Mouse (Mus musculus) limb, embryonic 13.5 days (tissue): Measurements from ENCODE around the gene Usp3. TPM values are rescaled to one million over a fixed set of nuclear protein-coding genes. Genes with fewer than 3 reads are reported as not detected.

Experiments used
- ATAC-seq: fragments of 200-750 bp; cut with Nextera tagmentation; 2 replicates; pipeline ENCODE4 v1.8.0; 2017; ENCODE audit warnings: low read depth, moderate number of reproducible peaks, moderate TSS enrichment; ENCODE audit not compliant: low FRiP score
- H3K27ac ChIP-seq: fragments of 300-500 bp; sonication (generic); 2 replicates; pipeline ENCODE4 v1.5.1; 2015; ENCODE audit warnings: inconsistent platforms, mild to moderate bottlenecking, moderate library complexity
- H3K27me3 ChIP-seq: fragments of 300-500 bp; sonication (generic); 2 replicates; pipeline ENCODE4 v1.6.1; 2015; ENCODE audit warnings: mild to moderate bottlenecking, inconsistent platforms
- H3K36me3 ChIP-seq: fragments of 300-500 bp; sonication (generic); 2 replicates; pipeline ENCODE4 v1.6.1; 2015; ENCODE audit warnings: inconsistent platforms, mild to moderate bottlenecking, moderate library complexity
- H3K4me1 ChIP-seq: fragments of 300-500 bp; sonication (generic); 2 replicates; pipeline ENCODE4 v1.6.1; 2015; ENCODE audit warnings: inconsistent platforms
- H3K4me2 ChIP-seq: fragments of 300-500 bp; sonication (generic); replicated peaks from 2 replicates; pipeline ENCODE4 v1.6.1; 2015; ENCODE audit warnings: inconsistent platforms, mild to moderate bottlenecking, moderate library complexity
- H3K4me3 ChIP-seq: fragments of 300-500 bp; sonication (generic); 2 replicates; pipeline ENCODE4 v1.5.1; 2015; ENCODE audit warnings: moderate library complexity, mild to moderate bottlenecking, inconsistent platforms
- H3K9ac ChIP-seq: fragments of 300-500 bp; sonication (generic); 2 replicates; pipeline ENCODE4 v1.6.1; 2015; ENCODE audit warnings: mild to moderate bottlenecking, inconsistent platforms
- H3K9me3 ChIP-seq: fragments of 300-500 bp; sonication (generic); 2 replicates; pipeline ENCODE4 v1.6.1; 2016; ENCODE audit warnings: inconsistent platforms
- WGBS: fragments of 180-500 bp; shearing (Covaris S2); methylation state at CpG from one replicate; pipeline ENCODE4 v1.1.7; 2015; 5-methylcytosine and 5-hydroxymethylcytosine counted together
- polyA plus RNA-seq: library from polyadenylated mRNA; unstranded; fragments of >200 nt; fragmentation: Nextera tagmentation; extraction: Ambion mirVana; gene quantifications from 2 replicates; pipeline ENCODE4 v1.2.1, GENCODE M21; 2015

The Usp3 gene
- polyA plus RNA-seq, 1 experiment from 2014 or later = 81.8 TPM

GRCm38 (mm10) chr9:66560295-66560694, 32.6 kb downstream of the Usp3 start:
- 23% methylated on average over 2 of the region's 2 CpGs for WGBS
- H3K4me1 ChIP-seq = peaks cover 14% of the 10 kb centered on the region; the same call in 1 of the 2 replicates
- H3K9me3 ChIP-seq = no peaks in the 10 kb centered on the region
- no peak overlapping the region for H3K9ac ChIP-seq
- H3K27me3 ChIP-seq = no peaks in the 10 kb centered on the region
- H3K36me3 ChIP-seq = peaks cover 6% of the 10 kb centered on the region
- ATAC-seq = no peak
- H3K4me3 ChIP-seq = no peak overlapping the region
- H3K4me2 ChIP-seq = no peak overlapping the region
- H3K27ac ChIP-seq = no peak overlapping the region

- H3K27me3 ChIP-seq = no peaks in the 10 kb centered on the region
- no peak overlapping the region for H3K27ac ChIP-seq
- WGBS = 98% methylated on average over 4 of the region's 4 CpGs
- H3K9ac ChIP-seq = no peak overlapping the region
- peaks cover 14% of the 10 kb centered on the region; the same call in 1 of the 2 replicates for H3K4me1 ChIP-seq
- no peak overlapping the region for H3K4me3 ChIP-seq
- no peaks in the 10 kb centered on the region for H3K9me3 ChIP-seq
- H3K4me2 ChIP-seq = no peak overlapping the region
- H3K36me3 ChIP-seq = peaks cover 16% of the 10 kb centered on the region
- no peak for ATAC-seq
Measured at GRCm38 (mm10) chr9:66558971-66559370, 34.0 kb downstream of the Usp3 start.

GRCm38 (mm10) chr9:66542785-66543184, 50.2 kb downstream of the Usp3 start:
- 83% methylated on average over 4 of the region's 4 CpGs for WGBS
- Histone ChIP-seq H3K4me2 (no peak overlapping the region), H3K27ac (no peak overlapping the region), H3K9ac (no peak overlapping the region), H3K9me3 (no peaks in the 10 kb centered on the region), H3K27me3 (no peaks in the 10 kb centered on the region), H3K4me1 (no peaks in the 10 kb centered on the region), H3K36me3 (peaks cover 75% of the 10 kb centered on the region), H3K4me3 (no peak overlapping the region)
- no peak for ATAC-seq

GRCm38 (mm10) chr9:66521595-66521994, 71.3 kb downstream of the Usp3 start:
- Histone ChIP-seq H3K9me3 (no peaks in the 10 kb centered on the region), H3K4me2 (no peak overlapping the region), H3K9ac (no peak overlapping the region), H3K36me3 (peaks cover 90% of the 10 kb centered on the region), H3K27me3 (no peaks in the 10 kb centered on the region), H3K4me3 (no peak overlapping the region), H3K27ac (no peak overlapping the region), H3K4me1 (no peaks in the 10 kb centered on the region)
- WGBS = 95% methylated on average over 3 of the region's 3 CpGs
- ATAC-seq = no peak

- no peak overlapping the region for H3K9ac ChIP-seq
- WGBS = 97% methylated on average over 4 of the region's 4 CpGs
- no peak overlapping the region for H3K4me3 ChIP-seq
- no peaks in the 10 kb centered on the region for H3K4me1 ChIP-seq
- no peaks in the 10 kb centered on the region for H3K27me3 ChIP-seq
- no peaks in the 10 kb centered on the region for H3K9me3 ChIP-seq
- no peak overlapping the region for H3K4me2 ChIP-seq
- H3K36me3 ChIP-seq = peaks cover 89% of the 10 kb centered on the region
- ATAC-seq = no peak
- H3K27ac ChIP-seq = no peak overlapping the region
Measured at GRCm38 (mm10) chr9:66520299-66520698, 72.6 kb downstream of the Usp3 start.

- Histone ChIP-seq H3K4me3 (no peak overlapping the region), H3K4me2 (no peak overlapping the region), H3K4me1 (peaks cover 4% of the 10 kb centered on the region), H3K27ac (no peak overlapping the region), H3K9ac (no peak overlapping the region), H3K36me3 (peaks cover 93% of the 10 kb centered on the region), H3K9me3 (no peaks in the 10 kb centered on the region), H3K27me3 (no peaks in the 10 kb centered on the region)
- no peak for ATAC-seq
- WGBS = 85% methylated on average over 5 of the region's 5 CpGs
Measured at GRCm38 (mm10) chr9:66518901-66519300, 74.0 kb downstream of the Usp3 start.

GRCm38 (mm10) chr9:66518251-66518650, 74.7 kb downstream of the Usp3 start:
- Histone ChIP-seq H3K4me3 (no peak overlapping the region), H3K9ac (no peak overlapping the region), H3K4me2 (no peak overlapping the region), H3K4me1 (peaks cover 11% of the 10 kb centered on the region), H3K27ac (no peak overlapping the region), H3K36me3 (peaks cover 92% of the 10 kb centered on the region), H3K9me3 (no peaks in the 10 kb centered on the region), H3K27me3 (no peaks in the 10 kb centered on the region)
- no peak for ATAC-seq
- 90% methylated on average over 5 of the region's 5 CpGs for WGBS

GRCm38 (mm10) chr9:66517746-66518145, 75.2 kb downstream of the Usp3 start:
- 94% methylated on average over 10 of the region's 10 CpGs for WGBS
- Histone ChIP-seq H3K9ac (no peak overlapping the region), H3K27me3 (no peaks in the 10 kb centered on the region), H3K4me1 (peaks cover 16% of the 10 kb centered on the region), H3K9me3 (no peaks in the 10 kb centered on the region), H3K36me3 (peaks cover 88% of the 10 kb centered on the region), H3K27ac (no peak overlapping the region), H3K4me3 (no peak overlapping the region), H3K4me2 (no peak overlapping the region)
- ATAC-seq = no peak

GRCm38 (mm10) chr9:66516296-66516940, 76.5 kb downstream of the Usp3 start:
- H3K4me2 ChIP-seq = no peak overlapping the region
- peaks cover 77% of the 10 kb centered on the region for H3K36me3 ChIP-seq
- peaks cover 19% of the 10 kb centered on the region for H3K4me1 ChIP-seq
- no peak overlapping the region for H3K9ac ChIP-seq
- no peaks in the 10 kb centered on the region for H3K27me3 ChIP-seq
- ATAC-seq = no peak
- WGBS = 91% methylated on average over 6 of the region's 6 CpGs
- H3K4me3 ChIP-seq = no peak overlapping the region
- no peaks in the 10 kb centered on the region for H3K9me3 ChIP-seq
- no peak overlapping the region for H3K27ac ChIP-seq

GRCm38 (mm10) chr9:66515680-66516210, 77.2 kb downstream of the Usp3 start:
- H3K4me3 ChIP-seq = no peak overlapping the region
- H3K36me3 ChIP-seq = peaks cover 71% of the 10 kb centered on the region
- no peak overlapping the region for H3K27ac ChIP-seq
- no peak overlapping the region for H3K4me2 ChIP-seq
- H3K9me3 ChIP-seq = no peaks in the 10 kb centered on the region
- no peak for ATAC-seq
- peaks cover 23% of the 10 kb centered on the region for H3K4me1 ChIP-seq
- H3K27me3 ChIP-seq = no peaks in the 10 kb centered on the region
- H3K9ac ChIP-seq = no peak overlapping the region
- WGBS = 91% methylated on average over 10 of the region's 10 CpGs

GRCm38 (mm10) chr9:66515115-66515514, 77.8 kb downstream of the Usp3 start:
- Histone ChIP-seq H3K4me1 (peaks cover 29% of the 10 kb centered on the region), H3K9ac (no peak overlapping the region), H3K4me2 (no peak overlapping the region), H3K27ac (no peak overlapping the region), H3K9me3 (no peaks in the 10 kb centered on the region), H3K27me3 (no peaks in the 10 kb centered on the region), H3K4me3 (no peak overlapping the region), H3K36me3 (peaks cover 67% of the 10 kb centered on the region)
- ATAC-seq = no peak
- 82% methylated on average over 2 of the region's 2 CpGs for WGBS

- peak within 1 kb of the TSS; percentile 25 for H3K9ac ChIP-seq
- WGBS = 66% methylated on average over 17 of the region's 17 CpGs
- H3K4me3 ChIP-seq = 0 out of 2 replicates have a peak within 1 kb of the TSS, but pooled peaks have one; percentile 2
- peaks cover 68% of the 10 kb centered on the region for H3K36me3 ChIP-seq
- ATAC-seq = no peak
- peak within 1 kb of the TSS; percentile 98; the same call in 1 of the 2 replicates for H3K4me2 ChIP-seq
- peak within 1 kb of the TSS; percentile 69 for H3K27ac ChIP-seq
- peaks cover 31% of the 10 kb centered on the region for H3K4me1 ChIP-seq
- H3K9me3 ChIP-seq = no peaks in the 10 kb centered on the region
- H3K27me3 ChIP-seq = no peaks in the 10 kb centered on the region
Measured at GRCm38 (mm10) chr9:66514256-66514770, 78.6 kb downstream of the Usp3 start, which contains the start of gene Fbxl22. Gene Fbxl22, minus strand, starts transcription at chr9:66514593.
